Comparison of ENCODE assay signal across 8 mouse cellular contexts in genomic region chr4:141367997-141368791, GRCm38 (mm10). TPM values are rescaled to one million over a fixed set of nuclear protein-coding genes. Genes with fewer than 3 reads are reported as not detected.
DNase-seq lines count a peak whose midpoint lies in the region; ATAC-seq and TF ChIP-seq lines count a peak whose summit lies in the region.

Gene Fam131c (plus strand): TSS chr4:141368220.

- H3K9me3 ChIP-seq in intestine, postnatal 0 days (ENCODE audit: control insufficient read depth), result no peaks in the 10 kb centered on the region
- no peaks in the 10 kb centered on the region for H3K9me3 ChIP-seq in lung, embryonic 16.5 days (ENCODE audit: control insufficient read depth, low read length)
- no peaks in the 10 kb centered on the region for H3K9me3 ChIP-seq in stomach, embryonic 16.5 days (replicated peaks; ENCODE audit: control insufficient read depth, low read length)

- peak within 1 kb of the TSS; percentile 48 for H3K4me3 ChIP-seq in intestine, postnatal 0 days (ENCODE audit: low read depth, low read length)
- peak within 1 kb of the TSS; percentile 60 for H3K4me3 ChIP-seq in lung, embryonic 16.5 days (ENCODE audit: low read length)
- H3K4me3 ChIP-seq in stomach, embryonic 16.5 days (replicated peaks; ENCODE audit: low read length), result peak within 1 kb of the TSS; percentile 57

- 0 out of 2 replicates have a peak, but pooled peaks cover 10% of the 10 kb centered on the region for H3K4me1 ChIP-seq in intestine, postnatal 0 days (replicated peaks; ENCODE audit: control insufficient read depth, insufficient read depth, low read length)
- H3K4me1 ChIP-seq in lung, embryonic 16.5 days (replicated peaks; ENCODE audit: control insufficient read depth, insufficient read depth, low read length), result no peaks in the 10 kb centered on the region; the same call in 1 of the 2 replicates
- peaks cover 3% of the 10 kb centered on the region; the same call in 1 of the 2 replicates for H3K4me1 ChIP-seq in stomach, embryonic 16.5 days (ENCODE audit: control insufficient read depth, insufficient read depth, low read length)

- WGBS in intestine, postnatal 0 days, result 2% methylated on average over 52 of the region's 71 CpGs
- 1% methylated on average over 57 of the region's 71 CpGs for WGBS in lung, embryonic 16.5 days
- 1% methylated on average over 65 of the region's 71 CpGs for WGBS in stomach, embryonic 16.5 days

- peak within 1 kb of the TSS; percentile 56 for H3K9ac ChIP-seq in intestine, postnatal 0 days (ENCODE audit: low read depth, low read length)
- H3K9ac ChIP-seq in lung, embryonic 16.5 days (ENCODE audit: low read length), result peak within 1 kb of the TSS; percentile 71
- H3K9ac ChIP-seq in stomach, embryonic 16.5 days (ENCODE audit: low read length), result peak within 1 kb of the TSS; percentile 80

- H3K4me2 ChIP-seq in intestine, postnatal 0 days (replicated peaks; ENCODE audit: low read depth), result peak within 1 kb of the TSS; percentile 84
- peak within 1 kb of the TSS; percentile 98 for H3K4me2 ChIP-seq in lung, embryonic 16.5 days (ENCODE audit: low read depth, low read length)
- H3K4me2 ChIP-seq in stomach, embryonic 16.5 days (ENCODE audit: low read depth, low read length), result peak within 1 kb of the TSS; percentile 98

- peak; percentile 64 for DNase-seq in adrenal gland, adult 2 months
- no peak for DNase-seq in adrenal gland, adult 8-10 months
- DNase-seq in thymus, postnatal 25 days, result peak; percentile 8
- DNase-seq in thymus, postnatal 10 days (ENCODE audit: low spot score in 2 of 2), result no peak
- DNase-seq in right cerebral cortex, postnatal 36 days (ENCODE audit: low spot score in 2 of 2), result no peak

- no peak for TF ChIP-seq CTCF in intestine, postnatal 0 days (IDR thresholded peaks at IDR 0.05; ENCODE audit: low read depth)

- ATAC-seq in intestine, postnatal 0 days, result peak; percentile 57
- peak; percentile 64 for ATAC-seq in lung, embryonic 16.5 days (ENCODE audit: low read depth)
- peak; percentile 32; the same call in 1 of the 2 replicates for ATAC-seq in stomach, embryonic 16.5 days (ENCODE audit: insufficient read depth, low FRiP score)

- no peaks in the 10 kb centered on the region for H3K27me3 ChIP-seq in intestine, postnatal 0 days (replicated peaks; ENCODE audit: control insufficient read depth, insufficient read depth, low read length)
- H3K27me3 ChIP-seq in lung, embryonic 16.5 days (ENCODE audit: control insufficient read depth, insufficient read depth, low read depth, low read length), result peaks cover 24% of the 10 kb centered on the region
- H3K27me3 ChIP-seq in stomach, embryonic 16.5 days (ENCODE audit: control insufficient read depth, insufficient read depth, low read length), result no peaks in the 10 kb centered on the region

- H3K36me3 ChIP-seq in intestine, postnatal 0 days (ENCODE audit: control insufficient read depth, insufficient read depth), result no peaks in the 10 kb centered on the region
- H3K36me3 ChIP-seq in lung, embryonic 16.5 days (ENCODE audit: control insufficient read depth, insufficient read depth, low read length), result no peaks in the 10 kb centered on the region
- no peaks in the 10 kb centered on the region for H3K36me3 ChIP-seq in stomach, embryonic 16.5 days (ENCODE audit: control insufficient read depth, insufficient read depth, low read length)

- no peak within 1 kb of the TSS for H3K27ac ChIP-seq in intestine, postnatal 0 days (ENCODE audit: low read depth, low read length)
- no peak within 1 kb of the TSS for H3K27ac ChIP-seq in lung, embryonic 16.5 days (ENCODE audit: low read length)
- H3K27ac ChIP-seq in stomach, embryonic 16.5 days (ENCODE audit: low read length), result no peak within 1 kb of the TSS

RNA-seq across cellular contexts. Expression of gene Fam131c, which starts in this region (rescaled TPM):
- total RNA-seq in adrenal gland, adult 2 months (2021), result 1 to 10 TPM in 1 of 2 experiments, under 1 TPM in 1; 0.86 to 4.5 TPM
- 3.1 and 9.5 TPM in 2 replicates for polyA plus RNA-seq in adrenal gland, adult 2 months (2012; rRNA removed)
- 1 to 10 TPM; 1.2 to 5.7 (median 2.8) TPM for total RNA-seq in adrenal gland, adult 8-10 months (2022)
- 1.4 and 2.4 TPM in 2 replicates for polyA plus RNA-seq in intestine, postnatal 0 days (2015; fragmentation: Nextera tagmentation; extraction: Ambion mirVana)
- 3.3 and 3.6 TPM in 2 replicates for polyA plus RNA-seq in lung, embryonic 16.5 days (2015; fragmentation: Nextera tagmentation; extraction: Ambion mirVana)
- 3.0 and 3.5 TPM in 2 replicates for polyA plus RNA-seq in stomach, embryonic 16.5 days (2015; fragmentation: Nextera tagmentation; extraction: Ambion mirVana)

Comparison
In these comparisons a context has a peak if more than half of its experiments do, and no peak if none do; other contexts are left out.
1. DNase-seq: peak in adrenal gland, adult 2 months (single experiment) and thymus, postnatal 25 days (single experiment); none in adrenal gland, adult 8-10 months (single experiment), thymus, postnatal 10 days (0 of 2) and right cerebral cortex, postnatal 36 days (0 of 2).
2. Peak in every context shown above with its lines, with median percentiles within 50 percentile points of each other: ATAC-seq, H3K4me2 ChIP-seq, H3K4me3 ChIP-seq and H3K9ac ChIP-seq.